Mouse (Mus musculus) lung, postnatal 10 days (tissue): ENCODE measurements around the gene Chst15.
A peak's percentile ranks its signal among the peaks of the same experiment; 100 is the strongest.

Source experiments
- DNase-seq: peaks from one replicate; pipeline ENCODE4 v3.0.0; 2021

Gene Chst15

GRCm38 (mm10) chr7:132299661-132300210, 17.3 kb downstream of the Chst15 start:
- DNase-seq = no peak

GRCm38 (mm10) chr7:132298412-132298990, 18.5 kb downstream of the Chst15 start:
- DNase-seq = no peak

- DNase-seq = peak; percentile 33
Measured at GRCm38 (mm10) chr7:132296661-132297443, 20.2 kb downstream of the Chst15 start.

- no peak for DNase-seq
Measured at GRCm38 (mm10) chr7:132296132-132296531, 20.9 kb downstream of the Chst15 start.

GRCm38 (mm10) chr7:132287340-132287664, 29.7 kb downstream of the Chst15 start:
- no peak for DNase-seq

GRCm38 (mm10) chr7:132286630-132287339, 30.2 kb downstream of the Chst15 start:
- DNase-seq = peak; percentile 71

- DNase-seq = peak; percentile 55
Measured at GRCm38 (mm10) chr7:132284795-132285194, 32.2 kb downstream of the Chst15 start.

- no peak for DNase-seq
Measured at GRCm38 (mm10) chr7:132284048-132284737, 32.8 kb downstream of the Chst15 start.

- DNase-seq = no peak
Measured at GRCm38 (mm10) chr7:132282576-132282975, 34.5 kb downstream of the Chst15 start.

GRCm38 (mm10) chr7:132282161-132282560, 34.9 kb downstream of the Chst15 start:
- no peak for DNase-seq

- no peak for DNase-seq
Measured at GRCm38 (mm10) chr7:132281753-132282152, 35.3 kb downstream of the Chst15 start.

GRCm38 (mm10) chr7:132278658-132279057, 38.4 kb downstream of the Chst15 start:
- peak; percentile 27 for DNase-seq

GRCm38 (mm10) chr7:132276287-132276686, 40.7 kb downstream of the Chst15 start:
- no peak for DNase-seq

- no peak for DNase-seq
Measured at GRCm38 (mm10) chr7:132273741-132274513, 43.1 kb downstream of the Chst15 start.

GRCm38 (mm10) chr7:132272984-132273383, 44.0 kb downstream of the Chst15 start:
- DNase-seq = no peak

GRCm38 (mm10) chr7:132270364-132270763, 46.7 kb downstream of the Chst15 start:
- peak; percentile 50 for DNase-seq

GRCm38 (mm10) chr7:132269661-132270060, 47.4 kb downstream of the Chst15 start:
- DNase-seq = no peak

GRCm38 (mm10) chr7:132267721-132268498, 49.1 kb downstream of the Chst15 start:
- DNase-seq = no peak

GRCm38 (mm10) chr7:132264763-132265162, 52.3 kb downstream of the Chst15 start:
- no peak for DNase-seq

- no peak for DNase-seq
Measured at GRCm38 (mm10) chr7:132263186-132263585, 53.8 kb downstream of the Chst15 start.

- DNase-seq = peak; percentile 30
Measured at GRCm38 (mm10) chr7:132262696-132263095, 54.3 kb downstream of the Chst15 start.
